Mouse (Mus musculus): Measurements from ENCODE around the gene Tmem256. TPM values are rescaled to one million over a fixed set of nuclear protein-coding genes. Genes with fewer than 3 reads are reported as not detected.

Tmem256 gene
- total RNA-seq (2021), result 100 to 1,000 TPM; 113 to 114 TPM
- long read RNA-seq, experiment 1, transcript Tmem256-201 (4 exons, 492 nt), result major isoform, 47 of 80 reads
- long read RNA-seq, experiment 1, transcript Tmem256-203 (4 exons, 421 nt), result minor isoform, 27 of 80 reads
- long read RNA-seq, experiment 1, partial matches to known transcripts, result 2 of 80 reads
- long read RNA-seq, experiment 1, other reads (novel, unspliced or antisense), result 4 of 80 reads
- long read RNA-seq, experiment 2, transcript Tmem256-203 (4 exons, 421 nt), result minor isoform, 30 of 82 reads
- long read RNA-seq, experiment 2, transcript Tmem256-201 (4 exons, 492 nt), result major isoform, 46 of 82 reads
- long read RNA-seq, experiment 2, partial matches to known transcripts, result 0 of 82 reads
- long read RNA-seq, experiment 2, other reads (novel, unspliced or antisense), result 3 of 82 reads

GRCm38 (mm10) chr11:69837952-69838713 is at the start of gene Tmem256:
TSS of gene Tmem256 (plus strand) at chr11:69838514.
- peak; percentile 94 to 99 for DNase-seq (ENCODE audit: low spot score in 2 of 2)
- H3K27ac ChIP-seq, result peak within 1 kb of the TSS; percentile 95
- H3K4me3 ChIP-seq, result peak within 1 kb of the TSS; percentile 79
- no peak for TF ChIP-seq CTCF (conservative IDR thresholded peaks at IDR 0.05)

GRCm38 (mm10) chr11:69789431-69789830 is 48.9 kb upstream of the Tmem256 start:
- Histone ChIP-seq H3K27ac (no peak overlapping the region), H3K4me3 (no peak overlapping the region)
- DNase-seq (ENCODE audit: low spot score in 2 of 2), result no peak
- TF ChIP-seq CTCF (conservative IDR thresholded peaks at IDR 0.05), result no peak

- H3K27ac ChIP-seq, result no peak overlapping the region
- TF ChIP-seq CTCF (conservative IDR thresholded peaks at IDR 0.05), result no peak
- H3K4me3 ChIP-seq, result no peak overlapping the region
- DNase-seq (ENCODE audit: low spot score in 2 of 2), result no peak
Observed at GRCm38 (mm10) chr11:69791420-69791819, 46.9 kb upstream of the Tmem256 start.

GRCm38 (mm10) chr11:69793429-69793828 is 44.9 kb upstream of the Tmem256 start:
- DNase-seq (ENCODE audit: low spot score in 2 of 2), result no peak
- no peak overlapping the region for H3K4me3 ChIP-seq

GRCm38 (mm10) chr11:69795168-69795982 is 42.9 kb upstream of the Tmem256 start, which contains the start of gene Chrnb1:
TSS of gene Chrnb1 (minus strand) at chr11:69795943.
- peak; percentile 44 for TF ChIP-seq CTCF (conservative IDR thresholded peaks at IDR 0.05)
- peak; percentile 84 to 95 for DNase-seq (ENCODE audit: low spot score in 2 of 2)
- peak within 1 kb of the TSS; percentile 77 for H3K27ac ChIP-seq
- peak within 1 kb of the TSS; percentile 63 for H3K4me3 ChIP-seq

More at GRCm38 (mm10) chr11:69793429-69793828, 44.9 kb upstream of the Tmem256 start:
- TF ChIP-seq CTCF (conservative IDR thresholded peaks at IDR 0.05), result no peak
- no peak overlapping the region for H3K27ac ChIP-seq

GRCm38 (mm10) chr11:69795983-69796435 is 42.3 kb upstream of the Tmem256 start:
- H3K27ac ChIP-seq, result peak overlapping the region; percentile 77; the same call in 1 of the 2 replicates
- DNase-seq (ENCODE audit: low spot score in 2 of 2), result no peak
- no peak for TF ChIP-seq CTCF (conservative IDR thresholded peaks at IDR 0.05)
- peak overlapping the region; percentile 63 for H3K4me3 ChIP-seq

GRCm38 (mm10) chr11:69797924-69798323 is 40.4 kb upstream of the Tmem256 start:
- Histone ChIP-seq H3K27ac (no peak overlapping the region), H3K4me3 (no peak overlapping the region)
- no peak for TF ChIP-seq CTCF (conservative IDR thresholded peaks at IDR 0.05)
- DNase-seq (ENCODE audit: low spot score in 2 of 2), result no peak

- H3K27ac ChIP-seq, result peak overlapping the region; percentile 82; the same call in 1 of the 2 replicates
- TF ChIP-seq CTCF (conservative IDR thresholded peaks at IDR 0.05), result peak; percentile 13; the same call in 1 of the 2 replicates
- H3K4me3 ChIP-seq, result peak overlapping the region; percentile 63; the same call in 1 of the 2 replicates
- DNase-seq (ENCODE audit: low spot score in 2 of 2), result no peak
Observed at GRCm38 (mm10) chr11:69799394-69800137, 38.7 kb upstream of the Tmem256 start.

- TF ChIP-seq CTCF (conservative IDR thresholded peaks at IDR 0.05), result no peak
- DNase-seq (ENCODE audit: low spot score in 2 of 2), result no peak
- H3K27ac ChIP-seq, result peak overlapping the region; percentile 82
- H3K4me3 ChIP-seq, result peak overlapping the region; percentile 63
Observed at GRCm38 (mm10) chr11:69800138-69800391, 38.2 kb upstream of the Tmem256 start.

- no peak for DNase-seq (ENCODE audit: low spot score in 2 of 2)
- H3K27ac ChIP-seq, result peak overlapping the region; percentile 82
- no peak for TF ChIP-seq CTCF (conservative IDR thresholded peaks at IDR 0.05)
- peak overlapping the region; percentile 63 for H3K4me3 ChIP-seq
Observed at GRCm38 (mm10) chr11:69800392-69801197, 37.7 kb upstream of the Tmem256 start.

- H3K27ac ChIP-seq, result peak within 1 kb of the TSS; percentile 82
- peak within 1 kb of the TSS; percentile 63 for H3K4me3 ChIP-seq
- TF ChIP-seq CTCF (conservative IDR thresholded peaks at IDR 0.05), result no peak
- no peak for DNase-seq (ENCODE audit: low spot score in 2 of 2)
Observed at GRCm38 (mm10) chr11:69801379-69801977, 36.8 kb upstream of the Tmem256 start, which contains the start of gene Fgf11. TSS of gene Fgf11 (minus strand) at chr11:69801857.
